Mouse (Mus musculus): ENCODE measurements around the gene Wdr17.

The Wdr17 gene

GRCm38 (mm10) chr8:54886987-54887785 lies at the start of gene Wdr17:
TSS of gene Wdr17 (minus strand) at chr8:54887184.
- DNase-seq (ENCODE audit: low spot score): no peak

GRCm38 (mm10) chr8:54932306-54932705 lies 45.3 kb upstream of the Wdr17 start:
- DNase-seq (ENCODE audit: low spot score): no peak

- DNase-seq (ENCODE audit: low spot score): no peak
These were observed 38.0 kb upstream of the Wdr17 start for GRCm38 (mm10) chr8:54924936-54925335.

GRCm38 (mm10) chr8:54922160-54922855 lies 35.3 kb upstream of the Wdr17 start:
- no peak for DNase-seq (ENCODE audit: low spot score)

GRCm38 (mm10) chr8:54917710-54918109 lies 30.7 kb upstream of the Wdr17 start:
- DNase-seq (ENCODE audit: low spot score): no peak

GRCm38 (mm10) chr8:54912891-54913290 lies 25.9 kb upstream of the Wdr17 start:
- DNase-seq (ENCODE audit: low spot score): no peak

GRCm38 (mm10) chr8:54899444-54899843 lies 12.5 kb upstream of the Wdr17 start:
- DNase-seq (ENCODE audit: low spot score): no peak

- no peak for DNase-seq (ENCODE audit: low spot score)
These were observed 7.8 kb upstream of the Wdr17 start for GRCm38 (mm10) chr8:54894637-54895322.

GRCm38 (mm10) chr8:54894180-54894579 lies 7.2 kb upstream of the Wdr17 start:
- no peak for DNase-seq (ENCODE audit: low spot score)

- no peak for DNase-seq (ENCODE audit: low spot score)
These were observed 424 bp downstream of the Wdr17 start for GRCm38 (mm10) chr8:54886560-54886959.

GRCm38 (mm10) chr8:54876458-54876857 lies 10.5 kb downstream of the Wdr17 start:
- DNase-seq (ENCODE audit: low spot score): no peak

GRCm38 (mm10) chr8:54864761-54865064 lies 22.3 kb downstream of the Wdr17 start:
- no peak for DNase-seq (ENCODE audit: low spot score)

- no peak for DNase-seq (ENCODE audit: low spot score)
These were observed 22.8 kb downstream of the Wdr17 start for GRCm38 (mm10) chr8:54864038-54864760.

GRCm38 (mm10) chr8:54836029-54836959 lies 50.7 kb downstream of the Wdr17 start:
- DNase-seq (ENCODE audit: low spot score): no peak

GRCm38 (mm10) chr8:54829794-54830426 lies 57.1 kb downstream of the Wdr17 start:
- no peak for DNase-seq (ENCODE audit: low spot score)

GRCm38 (mm10) chr8:54827974-54828373 lies 59.0 kb downstream of the Wdr17 start:
- no peak for DNase-seq (ENCODE audit: low spot score)

GRCm38 (mm10) chr8:54822956-54823355 lies 64.0 kb downstream of the Wdr17 start:
- DNase-seq (ENCODE audit: low spot score): no peak

GRCm38 (mm10) chr8:54818651-54819050 lies 68.3 kb downstream of the Wdr17 start:
- DNase-seq (ENCODE audit: low spot score): no peak

- DNase-seq (ENCODE audit: low spot score): no peak
These were observed 78.8 kb downstream of the Wdr17 start for GRCm38 (mm10) chr8:54808217-54808616.

- no peak for DNase-seq (ENCODE audit: low spot score)
These were observed 80.8 kb downstream of the Wdr17 start for GRCm38 (mm10) chr8:54806173-54806572.

GRCm38 (mm10) chr8:54792699-54793061 lies 94.3 kb downstream of the Wdr17 start:
- no peak for DNase-seq (ENCODE audit: low spot score)

Data from ovary, postnatal 36 days (tissue).